Mouse (Mus musculus): Measurements from ENCODE around the gene Tjp1. TPM values are rescaled to one million over a fixed set of nuclear protein-coding genes. Genes with fewer than 3 reads are reported as not detected.

The Tjp1 gene
- total RNA-seq, 1 experiment = 39.3 TPM

DNA sequence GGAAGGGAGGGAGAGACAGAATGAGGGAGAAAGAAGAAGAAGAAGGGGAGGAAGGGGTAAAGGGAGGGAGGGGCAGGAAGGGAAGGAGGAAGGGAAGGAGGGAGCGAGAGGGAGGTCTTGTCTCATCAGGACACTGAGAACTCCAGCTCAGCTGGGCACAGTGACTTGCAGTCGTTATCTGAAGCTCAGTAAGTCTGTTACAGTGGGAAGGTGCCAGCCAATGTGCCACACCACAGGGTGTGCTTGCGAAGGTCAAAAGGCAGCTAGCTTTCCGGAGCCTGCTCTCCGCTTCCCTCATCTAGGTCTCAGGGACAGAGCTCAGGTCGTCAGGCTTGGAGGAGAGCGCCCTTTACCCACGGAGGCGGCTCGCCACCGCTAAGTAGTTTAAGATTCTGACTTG lies 61.4 kb downstream of the Tjp1 start:
- H3K4me1 ChIP-seq (ENCODE audit: control insufficient read depth in 2 of 2, insufficient read depth in 2 of 2, low read length in 2 of 2, poor library complexity in 1 of 2) = peaks cover 0 to 9% of the 10 kb centered on the region in 2 experiments; a peak in 2 of 4 replicates
- in situ Hi-C loops (cut with MboI; ENCODE audit: low sequenced_read_pairs in 2 of 2, unreplicated experiment in 2 of 2) = no loop called here

DNA sequence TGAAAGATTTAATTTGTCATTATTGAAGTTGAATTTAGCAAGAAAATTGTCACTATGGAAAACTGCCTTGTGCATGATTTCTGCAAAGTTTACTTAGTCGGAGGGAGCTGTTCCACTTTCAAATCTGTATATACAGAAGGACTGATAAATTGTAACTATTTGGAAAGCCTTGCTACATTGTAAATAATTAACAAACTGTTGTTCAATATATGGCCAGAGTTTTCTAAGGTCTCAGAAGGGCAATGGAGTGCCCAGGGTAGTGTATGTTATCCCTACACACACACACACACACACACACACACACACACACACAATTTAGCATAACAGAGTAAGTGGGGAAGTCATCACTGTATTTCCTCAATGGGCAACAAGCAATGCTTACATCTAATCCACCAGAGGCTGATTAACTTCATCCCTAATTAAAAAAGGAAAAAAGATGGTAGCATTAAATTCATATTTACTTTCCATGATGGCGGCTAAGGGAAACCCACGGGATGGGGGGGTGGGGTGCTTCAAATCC lies 63.0 kb downstream of the Tjp1 start:
- Histone ChIP-seq H3K9ac (ENCODE audit: insufficient read depth, low read depth, low read length, poor library complexity, severe bottlenecking) (no peak overlapping the region), H3K36me3 (ENCODE audit: control insufficient read depth, insufficient read depth, low read length, poor library complexity, severe bottlenecking) (no peaks in the 10 kb centered on the region), H3K4me3 (ENCODE audit: insufficient read depth in 1 of 2, low read depth in 1 of 2, low read length in 2 of 2, poor library complexity in 1 of 2, severe bottlenecking in 1 of 2) (no peak overlapping the region), H3K4me1 (ENCODE audit: control insufficient read depth in 2 of 2, insufficient read depth in 2 of 2, low read length in 2 of 2, poor library complexity in 1 of 2) (peaks cover 0 to 3% of the 10 kb centered on the region in 2 experiments; a peak in 1 of 4 replicates), H3K27ac (ENCODE audit: insufficient read depth, low read depth, low read length, poor library complexity, severe bottlenecking) (no peak overlapping the region), H3K9me3 (ENCODE audit: control insufficient read depth, insufficient read depth, low read depth, low read length) (no peaks in the 10 kb centered on the region)
- TF ChIP-seq MAFK (IDR thresholded peaks at IDR 0.05; ENCODE audit: insufficient read depth, low read depth, low read length) (no peak), ZNF384 (IDR thresholded peaks at IDR 0.05; ENCODE audit: low read depth, low read length) (no peak), ZC3H11A (IDR thresholded peaks at IDR 0.05; ENCODE audit: borderline replicate concordance, low read depth, low read length) (no peak), CHD2 (IDR thresholded peaks at IDR 0.05; ENCODE audit: low read depth, low read length) (no peak), HCFC1 (IDR thresholded peaks at IDR 0.05; ENCODE audit: borderline replicate concordance, insufficient read depth, low read length) (no peak)
- in situ Hi-C loops (cut with MboI; ENCODE audit: low sequenced_read_pairs in 2 of 2, unreplicated experiment in 2 of 2) = no loop called here
- DNase-seq (ENCODE audit: low read depth, low spot score) = no peak

More for the DNA sequence above, 61.4 kb downstream of the Tjp1 start:
- no peak for TF ChIP-seq MAFK (IDR thresholded peaks at IDR 0.05; ENCODE audit: insufficient read depth, low read depth, low read length)
- no peak for TF ChIP-seq CHD2 (IDR thresholded peaks at IDR 0.05; ENCODE audit: low read depth, low read length)
- no peak for TF ChIP-seq ZC3H11A (IDR thresholded peaks at IDR 0.05; ENCODE audit: borderline replicate concordance, low read depth, low read length)
- TF ChIP-seq ZNF384 (IDR thresholded peaks at IDR 0.05; ENCODE audit: low read depth, low read length) = no peak
- no peak for TF ChIP-seq HCFC1 (IDR thresholded peaks at IDR 0.05; ENCODE audit: borderline replicate concordance, insufficient read depth, low read length)
- DNase-seq (ENCODE audit: low read depth, low spot score) = no peak
- Histone ChIP-seq H3K9ac (ENCODE audit: insufficient read depth, low read depth, low read length, poor library complexity, severe bottlenecking) (no peak overlapping the region), H3K4me3 (ENCODE audit: insufficient read depth in 1 of 2, low read depth in 1 of 2, low read length in 2 of 2, poor library complexity in 1 of 2, severe bottlenecking in 1 of 2) (no peak overlapping the region), H3K36me3 (ENCODE audit: control insufficient read depth, insufficient read depth, low read length, poor library complexity, severe bottlenecking) (no peaks in the 10 kb centered on the region), H3K27ac (ENCODE audit: insufficient read depth, low read depth, low read length, poor library complexity, severe bottlenecking) (no peak overlapping the region), H3K9me3 (ENCODE audit: control insufficient read depth, insufficient read depth, low read depth, low read length) (no peaks in the 10 kb centered on the region)

DNA sequence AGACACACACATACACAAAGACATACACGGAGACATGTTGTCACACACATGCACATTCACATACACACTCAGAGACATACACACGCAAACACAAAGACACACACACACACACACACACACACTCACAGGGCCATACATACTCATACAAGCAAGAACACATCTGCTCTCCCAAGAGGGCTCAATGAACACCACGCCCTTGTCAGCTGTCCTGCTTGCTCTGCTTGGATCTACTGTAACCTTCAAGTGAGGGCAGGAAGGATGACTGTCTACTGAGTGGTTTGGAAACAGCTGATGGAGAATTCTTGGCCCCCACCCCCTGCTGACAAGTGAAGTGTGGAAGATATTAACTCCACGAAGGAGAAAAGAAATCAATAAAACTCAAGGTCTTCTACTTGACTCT lies 64.1 kb downstream of the Tjp1 start:
- no peaks in the 10 kb centered on the region for H3K36me3 ChIP-seq (ENCODE audit: control insufficient read depth, insufficient read depth, low read length, poor library complexity, severe bottlenecking)
- H3K27ac ChIP-seq (ENCODE audit: insufficient read depth, low read depth, low read length, poor library complexity, severe bottlenecking) = no peak overlapping the region
- DNase-seq (ENCODE audit: low read depth, low spot score) = no peak
- H3K9me3 ChIP-seq (ENCODE audit: control insufficient read depth, insufficient read depth, low read depth, low read length) = no peaks in the 10 kb centered on the region
- peaks cover 0 to 3% of the 10 kb centered on the region in 2 experiments; a peak in 1 of 4 replicates for H3K4me1 ChIP-seq (ENCODE audit: control insufficient read depth in 2 of 2, insufficient read depth in 2 of 2, low read length in 2 of 2, poor library complexity in 1 of 2)
- no peak overlapping the region for H3K9ac ChIP-seq (ENCODE audit: insufficient read depth, low read depth, low read length, poor library complexity, severe bottlenecking)
- in situ Hi-C loops (cut with MboI; ENCODE audit: low sequenced_read_pairs in 2 of 2, unreplicated experiment in 2 of 2) = no loop called here
- TF ChIP-seq ZC3H11A (IDR thresholded peaks at IDR 0.05; ENCODE audit: borderline replicate concordance, low read depth, low read length) = no peak
- TF ChIP-seq HCFC1 (IDR thresholded peaks at IDR 0.05; ENCODE audit: borderline replicate concordance, insufficient read depth, low read length) = no peak
- TF ChIP-seq MAFK (IDR thresholded peaks at IDR 0.05; ENCODE audit: insufficient read depth, low read depth, low read length) = no peak
- no peak for TF ChIP-seq ZNF384 (IDR thresholded peaks at IDR 0.05; ENCODE audit: low read depth, low read length)
- no peak for TF ChIP-seq CHD2 (IDR thresholded peaks at IDR 0.05; ENCODE audit: low read depth, low read length)
- no peak overlapping the region for H3K4me3 ChIP-seq (ENCODE audit: insufficient read depth in 1 of 2, low read depth in 1 of 2, low read length in 2 of 2, poor library complexity in 1 of 2, severe bottlenecking in 1 of 2)

DNA sequence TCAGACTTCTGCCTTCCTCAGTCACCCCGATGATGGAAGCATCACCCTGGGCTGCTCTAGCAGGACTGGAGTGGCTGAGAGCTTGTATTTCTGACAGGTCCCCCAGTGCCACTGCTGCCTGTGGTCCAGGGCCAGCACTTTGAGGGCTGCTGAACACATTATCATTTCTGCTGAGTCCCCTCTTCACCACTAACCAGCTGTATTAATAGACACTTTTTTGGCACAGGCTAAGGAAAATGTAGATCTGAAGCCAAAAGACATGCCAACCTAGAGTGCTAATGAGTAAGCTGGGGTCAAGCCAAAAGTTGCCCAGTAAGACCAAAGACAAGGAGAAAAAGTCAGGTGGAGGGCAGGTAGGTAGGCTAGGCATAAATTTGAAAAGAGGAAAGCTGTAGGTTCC lies 66.2 kb downstream of the Tjp1 start:
- H3K9ac ChIP-seq (ENCODE audit: insufficient read depth, low read depth, low read length, poor library complexity, severe bottlenecking) = no peak overlapping the region
- TF ChIP-seq ZNF384 (IDR thresholded peaks at IDR 0.05; ENCODE audit: low read depth, low read length) (no peak), ZC3H11A (IDR thresholded peaks at IDR 0.05; ENCODE audit: borderline replicate concordance, low read depth, low read length) (no peak), CHD2 (IDR thresholded peaks at IDR 0.05; ENCODE audit: low read depth, low read length) (no peak), HCFC1 (IDR thresholded peaks at IDR 0.05; ENCODE audit: borderline replicate concordance, insufficient read depth, low read length) (no peak), MAFK (IDR thresholded peaks at IDR 0.05; ENCODE audit: insufficient read depth, low read depth, low read length) (no peak)
- no peaks in the 10 kb centered on the region for H3K36me3 ChIP-seq (ENCODE audit: control insufficient read depth, insufficient read depth, low read length, poor library complexity, severe bottlenecking)
- H3K27ac ChIP-seq (ENCODE audit: insufficient read depth, low read depth, low read length, poor library complexity, severe bottlenecking) = no peak overlapping the region
- peaks cover 0 to 3% of the 10 kb centered on the region in 2 experiments; a peak in 1 of 4 replicates for H3K4me1 ChIP-seq (ENCODE audit: control insufficient read depth in 2 of 2, insufficient read depth in 2 of 2, low read length in 2 of 2, poor library complexity in 1 of 2)
- DNase-seq (ENCODE audit: low read depth, low spot score) = no peak
- in situ Hi-C loops (cut with MboI; ENCODE audit: low sequenced_read_pairs in 2 of 2, unreplicated experiment in 2 of 2) = no loop called here
- H3K4me3 ChIP-seq (ENCODE audit: insufficient read depth in 1 of 2, low read depth in 1 of 2, low read length in 2 of 2, poor library complexity in 1 of 2, severe bottlenecking in 1 of 2) = no peak overlapping the region
- H3K9me3 ChIP-seq (ENCODE audit: control insufficient read depth, insufficient read depth, low read depth, low read length) = no peaks in the 10 kb centered on the region

All from ES-E14 (cell line).